Mouse (Mus musculus) thymus, adult 2 months (tissue): Measurements from ENCODE around the gene Sp110. TPM values are rescaled to one million over a fixed set of nuclear protein-coding genes. Genes with fewer than 3 reads are reported as not detected.
"Not testable (repeated sequence)": the region's sequence is repeated elsewhere in the genome, so short reads cannot be mapped to it uniquely, and the experiment has no call there.

Source experiments
- DNase-seq: peaks from one replicate; pipeline ENCODE4 v3.0.0; 2021
- H3K27ac ChIP-seq: fragments of 200-500 bp; 2 replicates; pipeline ENCODE4 v1.5.1; 2012; ENCODE audit warnings: low read length, control low read depth; ENCODE audit not compliant: control insufficient read depth, insufficient read depth
- H3K27me3 ChIP-seq: fragments of 200-500 bp; 2 replicates; pipeline ENCODE4 v1.6.1; 2012; ENCODE audit warnings: mild to moderate bottlenecking, low read length, moderate library complexity, mixed read lengths; ENCODE audit not compliant: control insufficient read depth, insufficient read depth
- H3K36me3 ChIP-seq: fragments of 200-500 bp; 2 replicates; pipeline ENCODE4 v1.6.1; 2012; ENCODE audit warnings: mild to moderate bottlenecking, low read length, moderate library complexity; ENCODE audit not compliant: control insufficient read depth, insufficient read depth
- H3K4me1 ChIP-seq: fragments of 200-500 bp; replicated peaks from 2 replicates; pipeline ENCODE4 v1.6.1; 2012; ENCODE audit warnings: low read length; ENCODE audit not compliant: control insufficient read depth, insufficient read depth
- H3K4me3 ChIP-seq: fragments of 200-500 bp; 2 replicates; pipeline ENCODE4 v1.5.1; 2012; ENCODE audit warnings: mild to moderate bottlenecking, low read length, control low read depth, moderate library complexity; ENCODE audit not compliant: control insufficient read depth, insufficient read depth
- WGBS: fragments of 180-500 bp; shearing (Covaris S2); methylation state at CpG from one replicate; pipeline ENCODE4 v1.1.7; 2018; 5-methylcytosine and 5-hydroxymethylcytosine counted together
- polyA plus RNA-seq: library from polyadenylated mRNA; depleted of rRNA; stranded (reverse); fragments of >200 nt; gene quantifications from 2 replicates; pipeline ENCODE4 v1.2.3, GENCODE M21; 2012

Gene Sp110
- polyA plus RNA-seq, 1 experiment, result 125 TPM

DNA sequence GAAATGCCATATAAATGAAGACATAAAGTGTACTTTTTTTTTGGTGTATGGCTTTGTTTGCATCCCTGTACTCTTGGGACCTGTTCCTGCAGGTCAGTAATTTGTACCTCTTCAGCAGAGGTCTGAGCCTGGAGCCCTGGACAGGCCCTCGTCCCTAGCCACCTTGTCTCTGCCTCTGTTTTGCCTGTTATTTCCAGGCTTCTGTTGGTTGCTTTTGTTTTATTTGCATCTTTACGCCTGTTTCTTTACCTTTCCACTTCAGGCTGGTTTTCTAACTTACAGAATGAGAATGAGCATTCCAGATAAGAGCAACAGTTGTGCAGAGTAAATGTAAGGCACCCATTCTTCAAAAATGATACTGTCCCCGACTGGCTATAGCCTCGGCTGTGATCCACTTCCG, 1.5 kb upstream of the Sp110 start, which contains the start of gene Sp140:
Gene Sp140 (plus strand): TSS at position 301 of the 400 bp plus-strand sequence.
- peak within 1 kb of the TSS; percentile 70 for H3K27ac ChIP-seq
- peak within 1 kb of the TSS; percentile 25 for H3K4me3 ChIP-seq

GRCm38 (mm10) chr1:85592526-85592925, 6.1 kb downstream of the Sp110 start:
- not testable (repeated sequence) for DNase-seq, H3K27me3 ChIP-seq, H3K36me3 ChIP-seq, H3K4me3 ChIP-seq, H3K27ac ChIP-seq, H3K4me1 ChIP-seq
- 89% methylated on average over 8 of the region's 8 CpGs for WGBS

More for the DNA sequence above, 1.5 kb upstream of the Sp110 start, which contains the start of gene Sp140:
- not testable (repeated sequence) for DNase-seq, H3K4me1 ChIP-seq, H3K36me3 ChIP-seq, H3K27me3 ChIP-seq
- WGBS, result 71% methylated on average over 1 of the region's 5 CpGs

DNA sequence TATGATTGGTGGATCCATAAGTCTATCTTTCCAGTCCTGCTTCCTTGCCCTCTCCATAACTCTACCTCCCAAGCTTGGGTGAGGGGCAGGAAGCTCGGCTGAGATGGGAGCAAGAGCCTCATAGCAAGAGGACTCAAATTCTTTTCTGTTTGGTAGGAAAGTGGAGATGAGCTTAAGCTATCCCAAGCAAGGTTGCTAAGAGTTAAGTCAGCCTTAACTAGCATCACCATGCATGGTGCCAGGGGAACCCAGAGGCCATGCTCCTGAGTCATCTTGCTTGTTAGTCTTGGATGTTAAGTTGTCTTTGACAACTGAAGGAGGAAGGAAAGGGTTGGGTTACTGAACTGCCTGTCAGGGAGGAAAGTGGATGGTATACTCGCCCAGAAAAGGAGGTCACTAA, 9.9 kb downstream of the Sp110 start:
- DNase-seq, H3K27me3 ChIP-seq, H3K4me1 ChIP-seq, H3K36me3 ChIP-seq, H3K4me3 ChIP-seq, H3K27ac ChIP-seq: not testable (repeated sequence)
- WGBS, result 96% methylated on average over 1 of the region's 2 CpGs

GRCm38 (mm10) chr1:85581518-85581917, 17.1 kb downstream of the Sp110 start:
- not testable (repeated sequence) for H3K36me3 ChIP-seq, H3K4me3 ChIP-seq, H3K27ac ChIP-seq, H3K4me1 ChIP-seq, H3K27me3 ChIP-seq, DNase-seq
- 50% methylated on average over 5 of the region's 5 CpGs for WGBS

DNA sequence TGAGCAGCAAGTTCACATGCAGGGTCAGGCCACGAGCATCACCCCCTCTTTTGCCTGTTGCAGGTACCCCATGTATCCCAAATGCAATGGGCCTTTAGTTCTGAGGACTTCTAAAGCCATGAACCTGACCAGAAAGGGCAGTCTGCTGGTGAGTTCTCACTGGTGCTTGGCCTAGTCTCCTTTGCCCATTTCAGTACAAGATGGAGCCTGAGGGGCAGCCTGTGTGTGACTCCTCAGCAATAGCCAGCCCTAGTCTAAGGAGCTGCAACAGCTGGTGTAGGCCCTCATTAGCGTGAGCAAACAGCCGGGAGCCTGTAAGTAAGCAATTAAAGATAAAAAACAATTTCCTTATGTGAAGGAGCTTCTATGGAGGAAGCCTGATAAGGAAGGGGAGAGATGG, 18.0 kb downstream of the Sp110 start:
- H3K4me1 ChIP-seq, H3K27ac ChIP-seq: not testable (repeated sequence)
- WGBS, result 94% methylated on average over 3 of the region's 3 CpGs

DNA sequence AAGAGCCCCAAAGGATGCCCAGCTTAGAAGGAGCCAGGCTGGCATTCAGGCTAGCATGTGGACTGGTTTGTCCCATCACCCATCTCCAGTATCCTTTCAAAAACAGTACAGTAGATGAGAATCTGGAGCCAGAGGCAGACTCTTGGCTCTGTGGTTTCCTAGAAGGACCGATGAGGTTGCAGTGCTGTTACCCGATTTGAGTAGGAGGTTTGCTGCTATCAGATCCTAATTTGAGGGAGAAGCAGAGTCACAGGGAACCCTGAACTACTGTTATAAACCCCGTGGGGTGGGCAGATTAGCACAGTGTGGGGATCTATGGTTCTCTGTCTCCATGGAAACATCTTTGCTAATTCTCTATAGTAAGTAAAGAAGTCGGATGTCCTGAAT, 18.5 kb downstream of the Sp110 start:
- not testable (repeated sequence) for DNase-seq, H3K4me3 ChIP-seq, H3K27ac ChIP-seq, H3K27me3 ChIP-seq, H3K36me3 ChIP-seq, H3K4me1 ChIP-seq
- 85% methylated on average over 3 of the region's 4 CpGs for WGBS

More for the DNA sequence above, 18.0 kb downstream of the Sp110 start:
- not testable (repeated sequence) for H3K4me3 ChIP-seq, H3K36me3 ChIP-seq, H3K27me3 ChIP-seq, DNase-seq

DNA sequence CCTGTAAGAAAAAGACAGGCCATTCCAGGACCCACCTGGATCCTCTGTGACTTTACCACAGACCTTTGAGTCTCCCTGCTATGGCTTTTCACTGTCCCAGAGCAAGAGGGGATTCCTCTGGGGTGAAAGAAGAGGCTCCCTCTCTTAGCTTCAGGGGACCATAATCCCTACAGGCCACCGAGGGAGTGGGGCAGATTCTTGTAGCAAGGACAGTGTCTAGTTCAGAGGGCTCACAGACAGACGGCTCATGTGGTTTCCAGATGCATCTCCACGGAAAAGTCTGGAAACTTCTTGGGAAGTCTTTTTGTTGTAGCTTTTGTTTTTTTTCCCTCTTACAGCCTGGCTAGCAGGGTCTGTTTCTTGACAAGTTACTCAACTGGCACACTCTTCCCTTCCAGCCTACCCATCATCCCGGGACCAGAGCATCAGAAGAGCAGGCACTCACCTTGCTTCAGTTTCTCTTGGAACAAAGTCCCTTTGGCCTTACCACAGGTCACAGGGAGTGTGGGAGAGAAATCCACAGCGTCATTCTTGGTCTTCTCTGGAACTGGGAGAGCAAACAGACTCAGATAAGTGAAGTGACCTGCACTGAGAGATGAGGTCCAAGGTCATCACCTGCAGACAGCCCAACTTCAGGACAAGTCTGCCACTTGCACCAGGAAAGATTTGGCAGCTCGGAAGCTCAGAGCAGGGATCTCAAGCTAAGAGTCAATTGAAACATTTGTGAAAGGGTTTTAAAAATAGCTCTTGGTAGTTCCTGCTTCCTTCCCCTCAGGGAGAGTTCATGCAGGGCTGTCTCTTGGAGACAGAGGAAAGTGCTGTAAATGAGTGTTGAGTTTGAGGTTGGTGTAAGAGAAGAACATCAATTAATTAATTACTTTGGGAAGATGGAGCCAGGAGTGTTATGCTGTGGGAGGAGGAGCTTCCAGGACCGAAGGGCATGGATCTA, 19.1 kb downstream of the Sp110 start:
- H3K27ac ChIP-seq, H3K4me3 ChIP-seq, H3K27me3 ChIP-seq, H3K36me3 ChIP-seq, DNase-seq, H3K4me1 ChIP-seq: not testable (repeated sequence)
- WGBS, result 91% methylated on average over 6 of the region's 7 CpGs

GRCm38 (mm10) chr1:85578372-85579010, 20.1 kb downstream of the Sp110 start:
- DNase-seq, H3K27ac ChIP-seq, H3K4me3 ChIP-seq, H3K4me1 ChIP-seq, H3K36me3 ChIP-seq, H3K27me3 ChIP-seq: not testable (repeated sequence)
- 84% methylated on average over 3 of the region's 3 CpGs for WGBS

DNA sequence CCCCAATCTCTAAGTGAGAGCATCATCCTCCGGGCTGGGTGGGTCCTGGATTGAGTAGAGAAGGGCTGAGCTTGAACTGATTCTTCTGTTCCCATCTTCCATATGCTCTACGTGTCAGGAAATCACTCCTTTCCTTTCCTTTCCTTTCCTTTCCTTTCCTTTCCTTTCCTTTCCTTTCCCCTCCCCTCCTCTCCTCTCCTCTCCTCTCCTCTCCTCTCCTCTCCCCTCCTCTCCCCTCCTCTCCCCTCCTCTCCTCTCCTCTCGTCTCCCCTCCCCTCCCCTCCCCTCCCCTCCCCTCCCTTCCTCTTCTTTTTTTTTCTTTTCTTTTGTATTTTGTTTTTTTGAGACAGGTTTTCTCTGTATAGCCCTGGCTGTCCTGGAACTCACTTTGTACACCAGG, 23.2 kb downstream of the Sp110 start, which contains the start of gene G530012D18Rik:
Gene G530012D18Rik (plus strand): TSS at position 301 of the 400 bp plus-strand sequence.
- H3K4me1 ChIP-seq, H3K36me3 ChIP-seq, H3K27ac ChIP-seq, H3K27me3 ChIP-seq, H3K4me3 ChIP-seq, DNase-seq: not testable (repeated sequence)
- WGBS, result 71% methylated on average over 1 of the region's 3 CpGs

GRCm38 (mm10) chr1:85573554-85573953, 25.1 kb downstream of the Sp110 start:
- H3K4me1 ChIP-seq, DNase-seq, H3K4me3 ChIP-seq, H3K27ac ChIP-seq, H3K27me3 ChIP-seq, H3K36me3 ChIP-seq: not testable (repeated sequence)
- 75% methylated on average over 4 of the region's 4 CpGs for WGBS
